Mouse (Mus musculus) Patski (cell line): ENCODE results near the gene Cep126. TPM values are rescaled to one million over a fixed set of nuclear protein-coding genes. Genes with fewer than 3 reads are reported as not detected.

ENCODE experiments used
- ATAC-seq: fragments of 100-300 bp; one replicate; pipeline ENCODE4 v1.8.0; 2021
- CTCF ChIA-PET: fragments of 350-600 bp; sonication (Branson Sonifier 250); formaldehyde crosslinking; loops from one replicate; lab custom pipeline; 2022; ENCODE audit warnings: inconsistent platforms; lab: Charles Lee
- POLR2A ChIA-PET: fragments of 350-600 bp; sonication (Branson Sonifier 250); formaldehyde crosslinking; loops from one replicate; lab custom pipeline; 2022; ENCODE audit warnings: antibody characterized with exemption, inconsistent platforms; lab: Charles Lee
- DNase-seq: peaks from one replicate; pipeline ENCODE4 v3.0.0-alpha.2; 2011; ENCODE audit warnings: low read depth, low spot score
- H3K27me3 ChIP-seq: fragments of 371-371 bp; one replicate; pipeline ENCODE4 v1.5.1; 2021
- CTCF ChIP-seq: fragments of 100-300 bp; IDR thresholded peaks from one replicate; pipeline ENCODE4 v1.5.1; 2021
- in situ Hi-C: fragments of 300-500 bp; cut with MboI; formaldehyde crosslinking; loops from 3 replicates; pipeline ENCODE4 v1.11.1; 2018; ENCODE audit warnings: low pct_unique_long_range_greater_than_20kb, mixed read lengths
- polyA plus RNA-seq: library from polyadenylated mRNA; unstranded; gene quantifications from one replicate; pipeline ENCODE4 v1.2.3, GENCODE M21; 2021

Cep126 gene
- polyA plus RNA-seq, 1 experiment from 2014 or later = 4.0 TPM

DNA sequence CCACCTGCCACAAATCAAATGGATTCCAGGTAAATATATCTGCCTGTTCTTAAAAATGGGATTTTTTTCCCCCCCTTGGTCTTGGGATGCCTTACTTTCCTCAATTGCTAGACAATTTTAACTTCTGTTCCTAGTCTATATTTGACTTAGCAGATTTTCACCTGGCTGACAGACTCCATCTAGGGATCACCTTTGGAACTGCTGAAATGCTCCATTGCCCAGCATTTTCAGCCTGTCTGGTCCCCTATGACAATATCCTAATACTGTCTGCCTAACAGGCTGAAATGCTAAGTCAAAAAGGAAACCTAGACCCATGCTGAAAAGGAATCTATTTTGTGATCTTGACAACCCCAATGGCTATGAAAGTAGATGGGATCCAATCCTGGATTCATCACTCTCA is 59.7 kb downstream of the Cep126 start:
- no peak for ATAC-seq
- DNase-seq = peak; percentile 7
- in situ Hi-C loops = no loop called here
- H3K27me3 ChIP-seq = no peaks in the 10 kb centered on the region
- ChIA-PET CTCF (interaction anchor here (1.2 kb wide), 1 partner anchor 13 kb away, joined by 4 read pairs; no protein-coding TSS in a partner anchor), POLR2A (no interaction called here)
- peak; percentile 64 for TF ChIP-seq CTCF

- no peaks in the 10 kb centered on the region for H3K27me3 ChIP-seq
- in situ Hi-C loops = no loop called here
- TF ChIP-seq CTCF = no peak
- ChIA-PET CTCF (interaction anchor here (1.0 to 1.2 kb wide), 2 partner anchors 11 to 177 kb away, joined by 3 to 4 read pairs; no protein-coding TSS in a partner anchor), POLR2A (no interaction called here)
- no peak for ATAC-seq
- DNase-seq = no peak
These were observed 60.8 kb downstream of the Cep126 start for GRCm38 (mm10) chr9:8073203-8073755.

DNA sequence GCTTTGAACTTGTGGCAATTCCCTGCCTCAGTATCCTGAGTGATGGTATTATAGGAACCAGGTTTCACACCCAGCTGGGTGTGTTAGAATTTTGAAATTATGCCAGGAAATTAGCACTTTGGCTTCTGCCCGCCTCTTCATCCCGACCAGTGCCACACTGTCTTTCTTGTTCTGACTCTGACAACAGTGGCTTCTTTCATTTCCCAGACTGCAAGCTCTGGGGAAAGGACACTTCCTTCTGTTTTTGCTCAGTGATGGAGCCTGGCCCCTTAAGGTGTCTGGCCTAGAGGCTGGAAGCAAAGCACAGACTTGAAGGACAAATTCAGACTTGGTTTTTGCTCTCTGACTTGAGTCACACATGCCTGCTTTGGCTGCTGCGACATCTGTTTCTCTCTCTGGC is 74.5 kb downstream of the Cep126 start:
- ChIA-PET CTCF (no interaction called here), POLR2A (no interaction called here)
- no peaks in the 10 kb centered on the region for H3K27me3 ChIP-seq
- no peak for TF ChIP-seq CTCF
- DNase-seq = no peak
- ATAC-seq = no peak
- in situ Hi-C loops = no loop called here

- no peak for TF ChIP-seq CTCF
- DNase-seq = no peak
- in situ Hi-C loops = no loop called here
- POLR2A ChIA-PET = no interaction called here
- ATAC-seq = no peak
- CTCF ChIA-PET = interaction anchor here (2.0 kb wide), 1 partner anchor 10 kb away, joined by 6 read pairs; no protein-coding TSS in a partner anchor
- no peaks in the 10 kb centered on the region for H3K27me3 ChIP-seq
These were observed 79.3 kb downstream of the Cep126 start for GRCm38 (mm10) chr9:8054831-8055230.

DNA sequence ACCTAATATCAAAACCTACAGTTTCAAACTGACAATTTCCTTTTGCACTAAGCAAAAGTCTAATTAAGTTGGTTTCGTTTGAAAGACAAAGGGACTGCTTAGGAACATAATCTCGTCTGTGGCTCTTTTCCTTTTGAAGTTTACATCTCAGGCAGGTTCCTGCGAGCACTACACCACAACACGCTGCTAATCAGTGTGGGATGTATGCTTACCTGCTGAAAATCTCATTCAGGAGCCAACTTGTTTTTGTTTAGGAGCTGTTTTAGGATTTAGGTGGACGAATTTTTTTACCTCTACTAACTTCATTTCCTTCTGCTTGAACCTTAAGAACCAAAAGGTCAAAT is 91.1 kb downstream of the Cep126 start:
- DNase-seq = no peak
- H3K27me3 ChIP-seq = no peaks in the 10 kb centered on the region
- ChIA-PET POLR2A (no interaction called here), CTCF (interaction anchor here (0.8 to 2.5 kb wide), 4 partner anchors 12 to 45 kb away, joined by 3 to 6 read pairs (median 3); no protein-coding TSS in a partner anchor)
- no peak for TF ChIP-seq CTCF
- in situ Hi-C loops = no loop called here
- ATAC-seq = peak; percentile 6

DNA sequence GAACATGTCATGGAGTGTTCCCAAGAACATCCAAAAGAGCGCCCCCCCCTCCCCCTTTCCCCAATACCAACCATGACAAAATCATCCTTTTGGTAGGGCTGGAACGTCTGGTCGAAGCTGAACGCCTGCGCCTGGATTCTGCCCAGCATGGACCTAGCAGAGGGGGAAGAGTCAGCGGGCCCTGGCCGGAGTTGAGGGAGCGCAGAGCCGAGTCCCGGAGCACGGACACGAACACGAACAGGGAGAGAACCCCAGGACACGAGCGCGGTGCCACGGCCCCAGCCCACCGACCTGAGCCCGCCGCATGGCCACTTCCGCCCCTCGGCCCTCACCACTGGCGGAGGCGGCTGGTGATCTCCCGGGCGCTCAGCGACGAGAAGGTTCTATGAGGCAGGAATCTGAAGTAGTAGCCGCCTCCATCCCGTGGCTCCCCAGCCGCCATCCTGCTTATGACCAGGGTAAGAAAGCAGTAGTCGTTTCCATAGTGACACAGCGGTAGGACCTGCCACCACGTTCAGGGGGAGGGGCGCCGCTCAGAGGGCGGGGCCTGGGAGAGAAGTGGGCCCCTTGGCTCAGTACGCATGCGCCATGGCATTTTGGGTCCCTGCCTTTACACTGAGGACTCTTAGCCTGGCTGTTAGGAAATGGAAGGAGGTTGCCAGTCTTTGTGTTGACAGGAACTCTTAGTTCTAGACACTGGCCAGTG is 91.6 kb downstream of the Cep126 start, which contains the start of gene Cfap300:
Gene Cfap300 (minus strand): TSS at position 486 of the 706 bp plus-strand sequence.
- no peak for TF ChIP-seq CTCF
- CTCF ChIA-PET = interaction anchor here (1.3 kb wide), 1 partner anchor 44 kb away, joined by 3 read pairs; no protein-coding TSS in a partner anchor
- ATAC-seq = peak; percentile 95
- POLR2A ChIA-PET = no interaction called here
- peak; percentile 61 for DNase-seq
- in situ Hi-C loops = no loop called here
- H3K27me3 ChIP-seq = no peaks in the 10 kb centered on the region

- no peaks in the 10 kb centered on the region for H3K27me3 ChIP-seq
- in situ Hi-C loops = no loop called here
- no peak for TF ChIP-seq CTCF
- ATAC-seq (no peak), DNase-seq (no peak)
- CTCF ChIA-PET = no interaction called here
- POLR2A ChIA-PET = interaction anchor here (0.6 kb wide), 1 partner anchor 272 kb away, joined by 3 read pairs; no protein-coding TSS in a partner anchor
These were observed 98.5 kb downstream of the Cep126 start for GRCm38 (mm10) chr9:8035546-8035945.

DNA sequence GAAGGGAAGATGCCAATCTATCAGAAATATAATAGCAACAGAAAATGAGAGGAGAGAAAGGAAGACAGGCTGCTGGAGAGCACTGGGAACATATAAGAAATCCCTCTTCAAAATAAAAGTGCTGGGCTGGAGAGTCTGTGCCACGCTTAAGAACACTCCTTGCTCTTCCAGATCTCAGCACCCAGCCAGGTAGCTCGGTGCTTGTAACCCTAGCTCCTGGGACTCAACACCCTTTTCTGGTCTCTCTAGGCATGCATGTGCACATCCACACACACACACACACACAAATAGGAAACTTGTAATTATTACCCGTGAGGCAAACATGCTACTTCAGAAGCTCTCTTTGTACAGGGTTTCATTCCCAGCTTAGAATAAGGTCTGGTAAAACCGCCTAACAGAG is 99.0 kb downstream of the Cep126 start:
- H3K27me3 ChIP-seq = no peaks in the 10 kb centered on the region
- in situ Hi-C loops = no loop called here
- ATAC-seq = no peak
- ChIA-PET POLR2A (interaction anchor here (0.6 kb wide), 1 partner anchor 272 kb away, joined by 3 read pairs; no protein-coding TSS in a partner anchor), CTCF (interaction anchor here (0.9 to 2.0 kb wide), 2 partner anchors 16 to 30 kb away, joined by 3 to 9 read pairs; no protein-coding TSS in a partner anchor)
- DNase-seq = no peak
- TF ChIP-seq CTCF = no peak

GRCm38 (mm10) chr9:8034143-8034542 is 100.0 kb downstream of the Cep126 start:
- DNase-seq = no peak
- H3K27me3 ChIP-seq = no peaks in the 10 kb centered on the region
- no peak for ATAC-seq
- ChIA-PET POLR2A (interaction anchor here (0.6 kb wide), 1 partner anchor 350 kb away, joined by 7 read pairs; no protein-coding TSS in a partner anchor), CTCF (interaction anchor here (0.9 to 2.0 kb wide), 2 partner anchors 15 to 29 kb away, joined by 3 to 9 read pairs; no protein-coding TSS in a partner anchor)
- no peak for TF ChIP-seq CTCF
- in situ Hi-C loops = no loop called here

DNA sequence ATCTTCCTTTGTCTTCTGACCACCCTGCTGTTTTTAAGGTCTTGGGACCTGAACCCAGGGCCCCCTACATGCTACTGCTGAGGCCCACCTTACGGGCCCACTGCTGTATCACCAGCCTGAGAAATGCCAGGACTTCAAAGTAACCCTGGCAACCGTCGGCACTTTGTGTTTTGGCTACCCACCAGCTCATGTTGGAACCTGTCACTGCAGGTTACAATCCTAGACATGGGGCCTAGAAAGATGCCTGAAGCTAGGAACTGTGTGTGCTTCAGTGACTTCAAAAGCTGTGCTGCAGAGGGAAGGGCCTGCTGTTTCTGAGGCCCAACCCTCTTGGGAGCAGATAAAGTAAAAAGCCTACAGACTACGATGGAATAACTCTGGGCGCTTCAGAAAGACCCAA is 101.2 kb downstream of the Cep126 start:
- H3K27me3 ChIP-seq = no peaks in the 10 kb centered on the region
- in situ Hi-C loops = no loop called here
- no peak for DNase-seq
- no peak for TF ChIP-seq CTCF
- ChIA-PET CTCF (no interaction called here), POLR2A (no interaction called here)
- ATAC-seq = no peak

Other genes with a start within 250 kb of the Cep126 start
- 80.0 TPM for gene Yap1, start 129.7 kb downstream of the Cep126 start, polyA plus RNA-seq
- 16.5 TPM for gene Cfap300, start 91.5 kb downstream of the Cep126 start, polyA plus RNA-seq